Mouse (Mus musculus): ENCODE data around the gene Kcnj12. TPM values are rescaled to one million over a fixed set of nuclear protein-coding genes. Genes with fewer than 3 reads are reported as not detected.

Kcnj12 gene
- polyA plus RNA-seq, 1 experiment from 2014 or later = 2.5 TPM

- H3K9me3 ChIP-seq = no peaks in the 10 kb centered on the region
- no peaks in the 10 kb centered on the region for H3K36me3 ChIP-seq (replicated peaks)
- no peaks in the 10 kb centered on the region for H3K27me3 ChIP-seq (replicated peaks; ENCODE audit: low read depth, poor library complexity, severe bottlenecking)
- peaks cover 27% of the 10 kb centered on the region for H3K4me1 ChIP-seq
- H3K4me3 ChIP-seq = no peak overlapping the region
- DNase-seq (ENCODE audit: low spot score) = no peak
- no peak overlapping the region for H3K27ac ChIP-seq (replicated peaks)
- whole genome bisulfite sequencing = 88% methylated on average over 10 of the region's 10 CpGs
Measured at GRCm38 (mm10) chr11:61068866-61069265, 46.5 kb downstream of the Kcnj12 start.

- 95% methylated on average over 18 of the region's 18 CpGs for WGBS
- H3K36me3 ChIP-seq (replicated peaks) = no peaks in the 10 kb centered on the region
- H3K27ac ChIP-seq (replicated peaks) = no peak overlapping the region
- H3K4me1 ChIP-seq = peaks cover 27% of the 10 kb centered on the region
- H3K27me3 ChIP-seq (replicated peaks; ENCODE audit: low read depth, poor library complexity, severe bottlenecking) = no peaks in the 10 kb centered on the region
- no peak overlapping the region for H3K4me3 ChIP-seq
- no peak for DNase-seq (ENCODE audit: low spot score)
- H3K9me3 ChIP-seq = no peaks in the 10 kb centered on the region
Measured at GRCm38 (mm10) chr11:61069645-61070044, 47.3 kb downstream of the Kcnj12 start.

GRCm38 (mm10) chr11:61074646-61075317 lies 52.4 kb downstream of the Kcnj12 start:
- Histone ChIP-seq H3K9me3 (no peaks in the 10 kb centered on the region), H3K4me3 (no peak overlapping the region), H3K36me3 (replicated peaks) (no peaks in the 10 kb centered on the region), H3K4me1 (peaks cover 27% of the 10 kb centered on the region), H3K27me3 (replicated peaks; ENCODE audit: low read depth, poor library complexity, severe bottlenecking) (0 out of 2 replicates have a peak, but pooled peaks cover 4% of the 10 kb centered on the region), H3K27ac (replicated peaks) (no peak overlapping the region)
- no peak for DNase-seq (ENCODE audit: low spot score)
- 85% methylated on average over 5 of the region's 5 CpGs for WGBS

- Histone ChIP-seq H3K36me3 (replicated peaks) (no peaks in the 10 kb centered on the region), H3K27ac (replicated peaks) (no peak overlapping the region), H3K27me3 (replicated peaks; ENCODE audit: low read depth, poor library complexity, severe bottlenecking) (0 out of 2 replicates have a peak, but pooled peaks cover 4% of the 10 kb centered on the region), H3K9me3 (no peaks in the 10 kb centered on the region), H3K4me1 (peaks cover 23% of the 10 kb centered on the region), H3K4me3 (no peak overlapping the region)
- WGBS = 76% methylated on average over 15 of the region's 15 CpGs
- no peak for DNase-seq (ENCODE audit: low spot score)
Measured at GRCm38 (mm10) chr11:61075361-61076326, 53.3 kb downstream of the Kcnj12 start.

- no peak for DNase-seq (ENCODE audit: low spot score)
- 0 out of 2 replicates have a peak, but pooled peaks cover 4% of the 10 kb centered on the region for H3K27me3 ChIP-seq (replicated peaks; ENCODE audit: low read depth, poor library complexity, severe bottlenecking)
- 86% methylated on average over 2 of the region's 2 CpGs for WGBS
- no peaks in the 10 kb centered on the region for H3K9me3 ChIP-seq
- no peak overlapping the region for H3K27ac ChIP-seq (replicated peaks)
- no peaks in the 10 kb centered on the region for H3K36me3 ChIP-seq (replicated peaks)
- no peak overlapping the region for H3K4me3 ChIP-seq
- no peaks in the 10 kb centered on the region for H3K4me1 ChIP-seq
Measured at GRCm38 (mm10) chr11:61081624-61082023, 59.3 kb downstream of the Kcnj12 start.

- no peak for DNase-seq (ENCODE audit: low spot score)
- Histone ChIP-seq H3K4me1 (no peaks in the 10 kb centered on the region), H3K4me3 (no peak overlapping the region), H3K36me3 (replicated peaks) (no peaks in the 10 kb centered on the region), H3K27ac (replicated peaks) (no peak overlapping the region), H3K27me3 (replicated peaks; ENCODE audit: low read depth, poor library complexity, severe bottlenecking) (no peaks in the 10 kb centered on the region), H3K9me3 (no peaks in the 10 kb centered on the region)
- 80% methylated on average over 7 of the region's 7 CpGs for WGBS
Measured at GRCm38 (mm10) chr11:61090195-61090594, 67.8 kb downstream of the Kcnj12 start.

GRCm38 (mm10) chr11:61091192-61091591 lies 68.8 kb downstream of the Kcnj12 start:
- no peaks in the 10 kb centered on the region for H3K27me3 ChIP-seq (replicated peaks; ENCODE audit: low read depth, poor library complexity, severe bottlenecking)
- H3K4me1 ChIP-seq = no peaks in the 10 kb centered on the region
- H3K9me3 ChIP-seq = no peaks in the 10 kb centered on the region
- H3K27ac ChIP-seq (replicated peaks) = no peak overlapping the region
- 76% methylated on average over 3 of the region's 3 CpGs for WGBS
- DNase-seq (ENCODE audit: low spot score) = no peak
- H3K36me3 ChIP-seq (replicated peaks) = no peaks in the 10 kb centered on the region
- no peak overlapping the region for H3K4me3 ChIP-seq

GRCm38 (mm10) chr11:61091642-61092262 lies 69.4 kb downstream of the Kcnj12 start:
- Histone ChIP-seq H3K36me3 (replicated peaks) (no peaks in the 10 kb centered on the region), H3K4me1 (no peaks in the 10 kb centered on the region), H3K4me3 (no peak overlapping the region), H3K9me3 (no peaks in the 10 kb centered on the region), H3K27ac (replicated peaks) (no peak overlapping the region), H3K27me3 (replicated peaks; ENCODE audit: low read depth, poor library complexity, severe bottlenecking) (no peaks in the 10 kb centered on the region)
- 23% methylated on average over 7 of the region's 7 CpGs for WGBS
- DNase-seq (ENCODE audit: low spot score) = peak; percentile 73

- Histone ChIP-seq H3K27me3 (replicated peaks; ENCODE audit: low read depth, poor library complexity, severe bottlenecking) (no peaks in the 10 kb centered on the region), H3K4me1 (peaks cover 3% of the 10 kb centered on the region; the same call in 1 of the 2 replicates), H3K36me3 (replicated peaks) (no peaks in the 10 kb centered on the region), H3K27ac (replicated peaks) (no peak overlapping the region), H3K4me3 (no peak overlapping the region), H3K9me3 (no peaks in the 10 kb centered on the region)
- WGBS = 73% methylated on average over 1 of the region's 1 CpGs
- DNase-seq (ENCODE audit: low spot score) = no peak
Measured at GRCm38 (mm10) chr11:61098046-61098445, 75.7 kb downstream of the Kcnj12 start.

GRCm38 (mm10) chr11:61102397-61103339 lies 80.3 kb downstream of the Kcnj12 start:
- H3K4me3 ChIP-seq = no peak overlapping the region
- H3K27me3 ChIP-seq (replicated peaks; ENCODE audit: low read depth, poor library complexity, severe bottlenecking) = peaks cover 4% of the 10 kb centered on the region; the same call in 1 of the 2 replicates
- no peak overlapping the region for H3K27ac ChIP-seq (replicated peaks)
- no peaks in the 10 kb centered on the region for H3K36me3 ChIP-seq (replicated peaks)
- no peak for DNase-seq (ENCODE audit: low spot score)
- WGBS = 75% methylated on average over 13 of the region's 13 CpGs
- peaks cover 5% of the 10 kb centered on the region; the same call in 1 of the 2 replicates for H3K4me1 ChIP-seq
- no peaks in the 10 kb centered on the region for H3K9me3 ChIP-seq

GRCm38 (mm10) chr11:61104241-61104901 lies 82.0 kb downstream of the Kcnj12 start:
- Histone ChIP-seq H3K4me3 (peak overlapping the region; percentile 6; the same call in 1 of the 2 replicates), H3K9me3 (no peaks in the 10 kb centered on the region), H3K27ac (replicated peaks) (no peak overlapping the region), H3K36me3 (replicated peaks) (no peaks in the 10 kb centered on the region), H3K27me3 (replicated peaks; ENCODE audit: low read depth, poor library complexity, severe bottlenecking) (peaks cover 4% of the 10 kb centered on the region; the same call in 1 of the 2 replicates), H3K4me1 (peaks cover 8% of the 10 kb centered on the region; the same call in 1 of the 2 replicates)
- DNase-seq (ENCODE audit: low spot score) = peak; percentile 91
- 21% methylated on average over 20 of the region's 20 CpGs for WGBS

All from embryonic facial prominence, embryonic 10.5 days (tissue).